Comparison of ENCODE assay signal across 11 mouse cellular contexts in genomic region chr13:64267151-64267550, GRCm38 (mm10). TPM values are rescaled to one million over a fixed set of nuclear protein-coding genes. Genes with fewer than 3 reads are reported as not detected.
DNase-seq lines count a peak whose midpoint lies in the region; ATAC-seq and TF ChIP-seq lines count a peak whose summit lies in the region.
"Had no signal": no experiment of that assay in that cellular context is flagged by ENCODE, and none has a peak within 500 bp of the region (broad histone marks: within the 10 kb centered on the region; RNA-seq: fewer than 3 reads in every experiment).

No protein-coding gene starts in this region.

- H3K36me3 ChIP-seq in hindbrain, postnatal 0 days (ENCODE audit: insufficient read depth, low read length) = no peaks in the 10 kb centered on the region
- H3K36me3 ChIP-seq in hindbrain, embryonic 10.5 days = no peaks in the 10 kb centered on the region
- H3K36me3 ChIP-seq: embryonic facial prominence, embryonic 15.5 days; limb, embryonic 13.5 days; stomach, embryonic 15.5 days had no signal

- no peak overlapping the region for H3K4me3 ChIP-seq in hindbrain, postnatal 0 days (ENCODE audit: low read length)
- H3K4me3 ChIP-seq in hindbrain, embryonic 10.5 days = no peak overlapping the region
- H3K4me3 ChIP-seq: embryonic facial prominence, embryonic 15.5 days; limb, embryonic 13.5 days; stomach, embryonic 15.5 days had no signal

- peak; percentile 61 for DNase-seq in embryo, embryonic 10 days (ENCODE audit: low spot score)
- no peak for DNase-seq in embryo, embryonic 10.5 days (ENCODE audit: low spot score)
- DNase-seq in hindbrain, postnatal 0 days (ENCODE audit: low spot score) = no peak
- DNase-seq in hindbrain, embryonic 10.5 days (ENCODE audit: low spot score) = no peak
- peak; percentile 30 to 51 for DNase-seq in adrenal gland, adult 18-20 months (ENCODE audit: low spot score in 2 of 2)
- peak; percentile 12 for DNase-seq in heart, postnatal 4 days
- no peak for DNase-seq in urinary bladder, adult 2 months (ENCODE audit: low spot score)
- no peak for DNase-seq in spleen, postnatal 14 days (ENCODE audit: low spot score in 2 of 2)

- H3K9ac ChIP-seq in hindbrain, postnatal 0 days (replicated peaks; ENCODE audit: low read length) = no peak overlapping the region
- H3K9ac ChIP-seq: embryonic facial prominence, embryonic 15.5 days; limb, embryonic 13.5 days; stomach, embryonic 15.5 days had no signal

- no peak overlapping the region for H3K27ac ChIP-seq in hindbrain, postnatal 0 days
- no peak overlapping the region for H3K27ac ChIP-seq in hindbrain, embryonic 10.5 days
- H3K27ac ChIP-seq: embryonic facial prominence, embryonic 15.5 days; limb, embryonic 13.5 days; stomach, embryonic 15.5 days had no signal

- H3K4me2 ChIP-seq in hindbrain, postnatal 0 days (ENCODE audit: low read depth, low read length) = no peak overlapping the region
- H3K4me2 ChIP-seq: embryonic facial prominence, embryonic 15.5 days; limb, embryonic 13.5 days; stomach, embryonic 15.5 days had no signal

- no peaks in the 10 kb centered on the region for H3K4me1 ChIP-seq in hindbrain, postnatal 0 days (ENCODE audit: insufficient read depth, low read length)
- H3K4me1 ChIP-seq in hindbrain, embryonic 10.5 days (replicated peaks) = peaks cover 12% of the 10 kb centered on the region
- H3K4me1 ChIP-seq: embryonic facial prominence, embryonic 15.5 days; limb, embryonic 13.5 days; stomach, embryonic 15.5 days had no signal

- peak; percentile 73 for ATAC-seq in hindbrain, postnatal 0 days

- H3K27me3 ChIP-seq in hindbrain, postnatal 0 days (ENCODE audit: insufficient read depth, low read length) = no peaks in the 10 kb centered on the region
- no peaks in the 10 kb centered on the region for H3K27me3 ChIP-seq in hindbrain, embryonic 10.5 days (ENCODE audit: insufficient read depth, poor library complexity, severe bottlenecking)
- H3K27me3 ChIP-seq: embryonic facial prominence, embryonic 15.5 days; limb, embryonic 13.5 days; stomach, embryonic 15.5 days had no signal

- no peaks in the 10 kb centered on the region for H3K9me3 ChIP-seq in hindbrain, postnatal 0 days (ENCODE audit: low read length)
- H3K9me3 ChIP-seq in hindbrain, embryonic 10.5 days = no peaks in the 10 kb centered on the region
- H3K9me3 ChIP-seq: embryonic facial prominence, embryonic 15.5 days; stomach, embryonic 15.5 days had no signal

- 14% methylated on average over 9 of the region's 9 CpGs for WGBS in hindbrain, postnatal 0 days
- 19% methylated on average over 9 of the region's 9 CpGs for WGBS in hindbrain, embryonic 10.5 days

- TF ChIP-seq CTCF in hindbrain, postnatal 0 days (IDR thresholded peaks at IDR 0.05; ENCODE audit: low read depth) = no peak

RNA-seq across cellular contexts. Expression of gene Cdc14b, which starts 7.9 kb away (rescaled TPM):
- 2.2 and 5.5 TPM in 2 replicates for total RNA-seq in hindbrain, postnatal 0 days (2014; rRNA removed)
- 2.3 and 2.7 TPM in 2 replicates for polyA plus RNA-seq in hindbrain, postnatal 0 days (2015; fragmentation: Nextera tagmentation; extraction: Ambion mirVana)
- polyA plus RNA-seq in hindbrain, embryonic 10.5 days (2016; fragmentation: Nextera tagmentation; extraction: Ambion mirVana) = 11.2 and 16.3 TPM in 2 replicates
- 10 to 100 TPM; 11.3 to 12.6 TPM for total RNA-seq in adrenal gland, adult 18-20 months (2021)
- 10 to 100 TPM; 10.8 to 11.4 TPM for total RNA-seq in heart, postnatal 4 days (2021)
- 11.7 and 12.5 TPM in 2 replicates for polyA plus RNA-seq in urinary bladder, adult 2 months (2012; rRNA removed)

RNA-seq across cellular contexts. Expression of gene Aaed1, which starts 45.4 kb away (rescaled TPM):
- total RNA-seq in hindbrain, postnatal 0 days (2014; rRNA removed) = 10.5 and 13.5 TPM in 2 replicates
- polyA plus RNA-seq in hindbrain, postnatal 0 days (2015; fragmentation: Nextera tagmentation; extraction: Ambion mirVana) = 16.0 and 18.6 TPM in 2 replicates
- 21.5 and 26.7 TPM in 2 replicates for polyA plus RNA-seq in hindbrain, embryonic 10.5 days (2016; fragmentation: Nextera tagmentation; extraction: Ambion mirVana)
- 10 to 100 TPM; 40.6 to 45.6 TPM for total RNA-seq in adrenal gland, adult 18-20 months (2021)
- total RNA-seq in heart, postnatal 4 days (2021) = 10 to 100 TPM; 54.7 to 57.2 TPM
- 52.8 and 61.5 TPM in 2 replicates for polyA plus RNA-seq in urinary bladder, adult 2 months (2012; rRNA removed)

Comparison
In these comparisons a context has a peak if more than half of its experiments do, and no peak if none do; other contexts are left out.
1. DNase-seq: peak in embryo, embryonic 10 days (single experiment), adrenal gland, adult 18-20 months (2 of 2) and heart, postnatal 4 days (single experiment); none in embryo, embryonic 10.5 days (single experiment), hindbrain, postnatal 0 days (single experiment), hindbrain, embryonic 10.5 days (single experiment), urinary bladder, adult 2 months (single experiment) and spleen, postnatal 14 days (0 of 2).